Mouse (Mus musculus): ENCODE results near the gene Usp6nl. TPM values are rescaled to one million over a fixed set of nuclear protein-coding genes. Genes with fewer than 3 reads are reported as not detected.

Usp6nl gene
- polyA plus RNA-seq, 1 experiment from 2014 or later: 2.7 TPM

- ATAC-seq (ENCODE audit: low read depth): no peak
- H3K4me2 ChIP-seq (ENCODE audit: low read depth, low read length): no peak overlapping the region
- 22% methylated on average over 7 of the region's 7 CpGs for WGBS (ENCODE audit: insufficient replicate concordance)
- no peaks in the 10 kb centered on the region for H3K4me1 ChIP-seq (ENCODE audit: control insufficient read depth, low read depth, low read length)
- H3K9me3 ChIP-seq (replicated peaks; ENCODE audit: control insufficient read depth, low read length): no peaks in the 10 kb centered on the region
- H3K9ac ChIP-seq (ENCODE audit: low read depth, low read length): no peak overlapping the region
- H3K4me3 ChIP-seq (ENCODE audit: low read depth, low read length): no peak overlapping the region
- H3K36me3 ChIP-seq (ENCODE audit: control insufficient read depth, insufficient read depth): no peaks in the 10 kb centered on the region
- no peaks in the 10 kb centered on the region for H3K27me3 ChIP-seq (ENCODE audit: control insufficient read depth, insufficient read depth, low read depth, low read length)
- H3K27ac ChIP-seq (ENCODE audit: low read length): no peak overlapping the region; the same call in 1 of the 2 replicates
Measured at GRCm38 (mm10) chr2:6294993-6295628, 27.4 kb upstream of the Usp6nl start.

- H3K36me3 ChIP-seq (ENCODE audit: control insufficient read depth, insufficient read depth): no peaks in the 10 kb centered on the region
- ATAC-seq (ENCODE audit: low read depth): no peak
- no peaks in the 10 kb centered on the region for H3K9me3 ChIP-seq (replicated peaks; ENCODE audit: control insufficient read depth, low read length)
- no peak overlapping the region for H3K9ac ChIP-seq (ENCODE audit: low read depth, low read length)
- no peak overlapping the region for H3K27ac ChIP-seq (ENCODE audit: low read length)
- no peaks in the 10 kb centered on the region; the same call in 1 of the 2 replicates for H3K4me1 ChIP-seq (ENCODE audit: control insufficient read depth, low read depth, low read length)
- no peak overlapping the region for H3K4me3 ChIP-seq (ENCODE audit: low read depth, low read length)
- 64% methylated on average over 4 of the region's 4 CpGs for WGBS (ENCODE audit: insufficient replicate concordance)
- no peaks in the 10 kb centered on the region for H3K27me3 ChIP-seq (ENCODE audit: control insufficient read depth, insufficient read depth, low read depth, low read length)
- no peak overlapping the region for H3K4me2 ChIP-seq (ENCODE audit: low read depth, low read length)
Measured at GRCm38 (mm10) chr2:6304768-6305167, 17.7 kb upstream of the Usp6nl start.

GRCm38 (mm10) chr2:6306861-6307260, 15.6 kb upstream of the Usp6nl start:
- Histone ChIP-seq H3K27ac (ENCODE audit: low read length) (no peak overlapping the region), H3K9ac (ENCODE audit: low read depth, low read length) (no peak overlapping the region), H3K27me3 (ENCODE audit: control insufficient read depth, insufficient read depth, low read depth, low read length) (no peaks in the 10 kb centered on the region), H3K36me3 (ENCODE audit: control insufficient read depth, insufficient read depth) (no peaks in the 10 kb centered on the region), H3K4me3 (ENCODE audit: low read depth, low read length) (no peak overlapping the region), H3K9me3 (replicated peaks; ENCODE audit: control insufficient read depth, low read length) (no peaks in the 10 kb centered on the region), H3K4me1 (ENCODE audit: control insufficient read depth, low read depth, low read length) (no peaks in the 10 kb centered on the region; the same call in 1 of the 2 replicates), H3K4me2 (ENCODE audit: low read depth, low read length) (no peak overlapping the region)
- 64% methylated on average over 3 of the region's 3 CpGs for WGBS (ENCODE audit: insufficient replicate concordance)
- no peak for ATAC-seq (ENCODE audit: low read depth)

- Histone ChIP-seq H3K27me3 (ENCODE audit: control insufficient read depth, insufficient read depth, low read depth, low read length) (no peaks in the 10 kb centered on the region), H3K4me3 (ENCODE audit: low read depth, low read length) (no peak overlapping the region), H3K4me2 (ENCODE audit: low read depth, low read length) (no peak overlapping the region), H3K9ac (ENCODE audit: low read depth, low read length) (no peak overlapping the region), H3K9me3 (replicated peaks; ENCODE audit: control insufficient read depth, low read length) (no peaks in the 10 kb centered on the region), H3K4me1 (ENCODE audit: control insufficient read depth, low read depth, low read length) (no peaks in the 10 kb centered on the region; the same call in 1 of the 2 replicates), H3K36me3 (ENCODE audit: control insufficient read depth, insufficient read depth) (no peaks in the 10 kb centered on the region), H3K27ac (ENCODE audit: low read length) (no peak overlapping the region)
- ATAC-seq (ENCODE audit: low read depth): no peak
- 47% methylated on average over 6 of the region's 6 CpGs for WGBS (ENCODE audit: insufficient replicate concordance)
Measured at GRCm38 (mm10) chr2:6309373-6309821, 13.1 kb upstream of the Usp6nl start.

DNA sequence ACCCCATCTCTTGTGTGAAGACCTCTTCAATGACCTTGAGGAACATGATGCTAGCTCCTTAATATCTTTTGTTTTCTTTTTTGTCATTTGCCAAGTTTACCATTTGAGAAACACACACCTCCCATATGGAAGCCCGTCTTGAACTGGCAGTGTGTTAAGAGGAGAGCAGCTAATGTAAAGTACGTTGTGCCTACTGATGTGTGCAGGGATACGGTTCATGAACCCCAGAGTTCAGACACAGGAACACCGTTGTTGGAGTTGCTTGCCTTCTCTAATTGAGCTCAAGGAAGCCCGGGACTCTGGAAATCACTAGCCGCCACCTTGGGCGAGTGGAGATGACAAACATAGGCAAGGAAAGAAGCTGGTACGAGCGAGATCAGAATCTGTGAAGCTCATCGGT, 9.7 kb upstream of the Usp6nl start:
- no peak overlapping the region for H3K4me3 ChIP-seq (ENCODE audit: low read depth, low read length)
- H3K9ac ChIP-seq (ENCODE audit: low read depth, low read length): no peak overlapping the region
- no peaks in the 10 kb centered on the region for H3K4me1 ChIP-seq (ENCODE audit: control insufficient read depth, low read depth, low read length)
- H3K27ac ChIP-seq (ENCODE audit: low read length): no peak overlapping the region
- ATAC-seq (ENCODE audit: low read depth): no peak
- H3K9me3 ChIP-seq (replicated peaks; ENCODE audit: control insufficient read depth, low read length): no peaks in the 10 kb centered on the region
- no peaks in the 10 kb centered on the region for H3K27me3 ChIP-seq (ENCODE audit: control insufficient read depth, insufficient read depth, low read depth, low read length)
- WGBS (ENCODE audit: insufficient replicate concordance): 75% methylated on average over 10 of the region's 10 CpGs
- no peaks in the 10 kb centered on the region for H3K36me3 ChIP-seq (ENCODE audit: control insufficient read depth, insufficient read depth)
- no peak overlapping the region for H3K4me2 ChIP-seq (ENCODE audit: low read depth, low read length)

- no peak overlapping the region for H3K27ac ChIP-seq (ENCODE audit: low read length)
- H3K4me3 ChIP-seq (ENCODE audit: low read depth, low read length): no peak overlapping the region
- 81% methylated on average over 1 of the region's 1 CpGs for WGBS (ENCODE audit: insufficient replicate concordance)
- no peak overlapping the region for H3K4me2 ChIP-seq (ENCODE audit: low read depth, low read length)
- H3K27me3 ChIP-seq (ENCODE audit: control insufficient read depth, insufficient read depth, low read depth, low read length): no peaks in the 10 kb centered on the region
- no peaks in the 10 kb centered on the region for H3K9me3 ChIP-seq (replicated peaks; ENCODE audit: control insufficient read depth, low read length)
- no peaks in the 10 kb centered on the region for H3K36me3 ChIP-seq (ENCODE audit: control insufficient read depth, insufficient read depth)
- no peak for ATAC-seq (ENCODE audit: low read depth)
- no peak overlapping the region for H3K9ac ChIP-seq (ENCODE audit: low read depth, low read length)
- H3K4me1 ChIP-seq (ENCODE audit: control insufficient read depth, low read depth, low read length): no peaks in the 10 kb centered on the region
Measured at GRCm38 (mm10) chr2:6313733-6314132, 8.7 kb upstream of the Usp6nl start.

DNA sequence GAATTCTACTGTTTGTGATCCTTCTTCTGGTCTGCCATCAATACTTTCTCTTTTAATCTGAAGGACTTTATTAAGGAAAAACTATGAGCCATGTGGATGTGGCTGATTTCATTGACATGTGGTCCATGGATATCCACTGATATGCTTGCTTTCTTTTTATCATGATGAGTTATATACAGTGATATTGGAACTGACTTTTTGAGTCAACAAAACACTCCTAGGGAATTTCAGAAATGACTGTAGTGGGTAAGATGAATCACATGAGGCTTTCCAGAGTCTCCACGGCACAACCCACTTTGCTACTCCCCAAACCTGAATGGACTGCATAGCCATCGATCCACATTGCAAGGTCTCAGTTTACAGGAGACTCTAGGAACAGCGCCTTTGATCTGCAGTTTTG, 2.3 kb upstream of the Usp6nl start:
- 0 out of 2 replicates have a peak, but pooled peaks cover 2% of the 10 kb centered on the region for H3K27me3 ChIP-seq (ENCODE audit: control insufficient read depth, insufficient read depth, low read depth, low read length)
- H3K4me1 ChIP-seq (ENCODE audit: control insufficient read depth, low read depth, low read length): peaks cover 8% of the 10 kb centered on the region
- no peak overlapping the region for H3K9ac ChIP-seq (ENCODE audit: low read depth, low read length)
- no peak overlapping the region for H3K4me3 ChIP-seq (ENCODE audit: low read depth, low read length)
- H3K36me3 ChIP-seq (ENCODE audit: control insufficient read depth, insufficient read depth): no peaks in the 10 kb centered on the region
- 78% methylated on average over 3 of the region's 3 CpGs for WGBS (ENCODE audit: insufficient replicate concordance)
- H3K9me3 ChIP-seq (replicated peaks; ENCODE audit: control insufficient read depth, low read length): no peaks in the 10 kb centered on the region
- no peak for ATAC-seq (ENCODE audit: low read depth)
- no peak overlapping the region for H3K27ac ChIP-seq (ENCODE audit: low read length)
- no peak overlapping the region for H3K4me2 ChIP-seq (ENCODE audit: low read depth, low read length)

DNA sequence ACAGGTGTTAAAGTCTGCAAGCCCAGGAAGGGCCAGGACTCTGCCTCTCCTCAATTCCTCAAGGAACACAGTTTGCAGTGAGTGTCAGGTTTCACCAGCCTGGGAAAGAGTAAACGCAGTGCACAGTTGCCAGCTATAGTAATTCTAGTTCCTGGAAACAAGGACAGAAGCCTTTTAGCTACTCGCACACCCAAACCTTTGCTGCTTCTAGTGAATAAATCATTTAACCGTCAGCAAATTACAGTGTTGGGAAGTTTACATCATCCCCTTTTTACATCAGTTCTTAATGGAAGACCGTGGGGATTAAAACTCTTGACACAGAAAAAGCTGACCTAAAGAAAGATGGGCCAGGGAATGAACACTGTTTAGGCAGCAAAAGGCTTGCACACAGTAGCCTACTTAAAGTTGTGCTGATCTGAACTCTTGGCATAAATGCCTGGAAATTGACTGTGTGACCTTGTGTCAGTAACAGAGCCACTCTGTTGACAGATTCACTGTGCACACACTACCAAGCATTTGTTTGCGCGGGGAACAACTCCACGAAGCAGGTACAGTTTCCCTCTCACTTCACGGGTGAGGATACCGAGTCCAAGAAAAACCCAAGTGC, 595 bp upstream of the Usp6nl start:
- Histone ChIP-seq H3K9ac (ENCODE audit: low read depth, low read length) (peak overlapping the region; percentile 96), H3K9me3 (replicated peaks; ENCODE audit: control insufficient read depth, low read length) (no peaks in the 10 kb centered on the region), H3K4me2 (ENCODE audit: low read depth, low read length) (peak overlapping the region; percentile 96), H3K4me1 (ENCODE audit: control insufficient read depth, low read depth, low read length) (peaks cover 8% of the 10 kb centered on the region), H3K27ac (ENCODE audit: low read length) (peak overlapping the region; percentile 93), H3K4me3 (ENCODE audit: low read depth, low read length) (peak overlapping the region; percentile 99), H3K36me3 (ENCODE audit: control insufficient read depth, insufficient read depth) (no peaks in the 10 kb centered on the region), H3K27me3 (ENCODE audit: control insufficient read depth, insufficient read depth, low read depth, low read length) (0 out of 2 replicates have a peak, but pooled peaks cover 2% of the 10 kb centered on the region)
- peak; percentile 22 for ATAC-seq (ENCODE audit: low read depth)
- 26% methylated on average over 9 of the region's 9 CpGs for WGBS (ENCODE audit: insufficient replicate concordance)

- WGBS (ENCODE audit: insufficient replicate concordance): 1% methylated on average over 56 of the region's 70 CpGs
- Histone ChIP-seq H3K9me3 (replicated peaks; ENCODE audit: control insufficient read depth, low read length) (no peaks in the 10 kb centered on the region), H3K27me3 (ENCODE audit: control insufficient read depth, insufficient read depth, low read depth, low read length) (0 out of 2 replicates have a peak, but pooled peaks cover 2% of the 10 kb centered on the region), H3K9ac (ENCODE audit: low read depth, low read length) (peak overlapping the region; percentile 96), H3K4me2 (ENCODE audit: low read depth, low read length) (peak overlapping the region; percentile 96), H3K36me3 (ENCODE audit: control insufficient read depth, insufficient read depth) (no peaks in the 10 kb centered on the region), H3K27ac (ENCODE audit: low read length) (peak overlapping the region; percentile 93), H3K4me3 (ENCODE audit: low read depth, low read length) (peak overlapping the region; percentile 99), H3K4me1 (ENCODE audit: control insufficient read depth, low read depth, low read length) (peaks cover 8% of the 10 kb centered on the region)
- ATAC-seq (ENCODE audit: low read depth): peak; percentile 35
Measured at GRCm38 (mm10) chr2:6322938-6323521, 563 bp downstream of the Usp6nl start.

Data from liver, embryonic 16.5 days (tissue).